Mouse (Mus musculus) megakaryocyte, embryonic 14.5 days (primary cell): ENCODE results near the gene Carf.

Source experiments
- FLI1 ChIP-seq: IDR thresholded peaks from 2 replicates; pipeline ENCODE4 v1.6.1; 2012; ENCODE audit warnings: low read length, inconsistent platforms, mixed read lengths
- GATA1 ChIP-seq: IDR thresholded peaks from 3 replicates; pipeline ENCODE4 v1.6.1; 2012; ENCODE audit warnings: mixed read lengths, low read length, inconsistent platforms, borderline replicate concordance

DNA sequence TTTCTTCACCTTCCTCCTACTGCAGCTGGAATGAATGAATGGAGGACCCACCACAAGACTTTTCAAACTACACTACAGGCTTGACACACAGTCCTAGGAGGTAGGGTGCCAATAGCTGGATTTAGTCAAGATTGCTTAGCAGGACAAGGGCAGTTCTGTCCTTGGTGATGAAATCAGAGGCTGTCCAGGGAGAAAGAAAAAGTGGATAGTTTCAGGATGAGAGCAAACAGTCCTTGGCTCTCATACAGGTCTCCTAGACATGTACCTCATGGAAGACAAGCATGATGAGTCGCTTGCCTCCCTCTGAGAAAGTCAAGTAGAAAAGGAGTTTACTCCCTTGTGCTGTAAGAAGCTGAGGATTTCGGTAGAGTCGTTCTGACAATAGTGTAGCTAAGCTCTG, 65.6 kb downstream of the Carf start:
- TF ChIP-seq GATA1 (no peak), FLI1 (no peak)
